Mouse (Mus musculus) small intestine, adult 2 months (tissue): ENCODE measurements around the gene Mphosph9.

Source experiments
- CTCF ChIP-seq: fragments of 200-500 bp; IDR thresholded peaks from 2 replicates; pipeline ENCODE4 v1.5.1; 2012; ENCODE audit warnings: low read depth, mild to moderate bottlenecking, control low read depth, inconsistent platforms, low read length, moderate library complexity, mixed read lengths; ENCODE audit not compliant: insufficient replicate concordance, insufficient read length; ENCODE audit errors: extremely low read depth
- POLR2A ChIP-seq: fragments of 200-500 bp; IDR thresholded peaks from 2 replicates; pipeline ENCODE4 v1.6.1; 2012; ENCODE audit warnings: low read depth, mild to moderate bottlenecking, control low read depth, inconsistent platforms, low read length, moderate library complexity

DNA sequence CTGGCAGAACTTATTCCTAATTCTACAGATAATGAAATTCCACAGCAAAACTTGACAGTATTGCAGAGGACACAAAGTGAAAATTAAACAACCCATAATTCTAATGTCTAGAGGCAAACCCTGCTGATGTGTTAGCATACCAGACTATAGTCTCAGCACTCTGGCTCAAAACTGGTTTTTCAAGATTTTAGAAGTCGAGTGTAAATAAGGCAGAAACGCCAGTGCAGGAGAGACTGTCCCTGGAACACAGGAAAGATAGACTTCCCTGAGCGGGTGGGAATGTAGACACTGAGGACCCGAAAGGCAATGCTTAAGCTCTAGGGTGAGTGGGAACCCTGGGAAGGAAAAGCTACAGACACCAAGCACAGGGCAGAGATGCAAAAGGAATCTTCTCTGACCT is 65.7 kb downstream of the Mphosph9 start:
- TF ChIP-seq CTCF = no peak
- TF ChIP-seq POLR2A = no peak
